Mouse (Mus musculus): ENCODE measurements around the gene Kif16b.

DNA sequence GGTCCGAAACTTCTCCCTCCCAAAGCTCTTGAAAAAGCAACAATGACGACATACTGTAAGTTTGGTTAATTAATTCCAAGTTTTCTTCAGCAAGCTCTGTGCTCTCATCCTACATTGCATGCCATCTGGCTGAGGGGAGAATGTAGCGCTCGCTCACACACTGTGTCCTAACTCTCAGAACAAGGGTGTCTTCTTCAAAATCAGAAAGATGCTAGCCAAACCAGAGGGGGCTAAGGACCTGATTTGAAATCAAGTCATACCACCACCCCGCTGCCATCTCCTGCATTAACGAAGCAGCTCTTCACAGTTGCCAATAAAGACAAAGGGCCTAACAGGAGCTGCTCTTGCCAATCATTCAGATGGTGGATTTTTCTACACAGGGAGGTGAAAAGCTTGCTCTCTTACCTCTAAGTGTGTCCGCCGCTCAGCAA, 253.3 kb downstream of the Kif16b start:
- TF ChIP-seq POLR2A (IDR thresholded peaks at IDR 0.05; ENCODE audit: insufficient read depth, low read depth, low read length) (no peak), CTCF (IDR thresholded peaks at IDR 0.05; ENCODE audit: insufficient read depth, low read depth, low read length) (no peak)

Data from olfactory bulb, adult 2 months (tissue).